Mouse (Mus musculus) liver, embryonic 12.5 days (tissue): ENCODE data around the gene Hes7. TPM values are rescaled to one million over a fixed set of nuclear protein-coding genes. Genes with fewer than 3 reads are reported as not detected.

Source experiments
- ATAC-seq: fragments of 200-750 bp; cut with Nextera tagmentation; 2 replicates; pipeline ENCODE4 v1.8.0; 2017; ENCODE audit warnings: moderate number of reproducible peaks, mild to moderate bottlenecking, moderate library complexity
- H3K27ac ChIP-seq: fragments of 300-500 bp; sonication (generic); 2 replicates; pipeline ENCODE4 v1.5.1; 2016; ENCODE audit warnings: mild to moderate bottlenecking
- H3K27me3 ChIP-seq: fragments of 300-500 bp; sonication (generic); replicated peaks from 2 replicates; pipeline ENCODE4 v1.6.1; 2016; ENCODE audit warnings: mild to moderate bottlenecking, moderate library complexity
- H3K36me3 ChIP-seq: fragments of 300-500 bp; sonication (generic); 2 replicates; pipeline ENCODE4 v1.6.1; 2016; ENCODE audit warnings: mild to moderate bottlenecking, moderate library complexity
- H3K4me1 ChIP-seq: fragments of 300-500 bp; sonication (generic); 2 replicates; pipeline ENCODE4 v1.6.1; 2016
- H3K4me2 ChIP-seq: fragments of 300-500 bp; sonication (generic); 2 replicates; pipeline ENCODE4 v1.6.1; 2016; ENCODE audit warnings: mild to moderate bottlenecking, moderate library complexity
- H3K4me3 ChIP-seq: fragments of 300-500 bp; sonication (generic); 2 replicates; pipeline ENCODE4 v1.5.1; 2016; ENCODE audit warnings: mild to moderate bottlenecking, moderate library complexity
- H3K9ac ChIP-seq: fragments of 300-500 bp; sonication (generic); 2 replicates; pipeline ENCODE4 v1.6.1; 2016; ENCODE audit warnings: mild to moderate bottlenecking, moderate library complexity
- H3K9me3 ChIP-seq: fragments of 300-500 bp; sonication (generic); replicated peaks from 2 replicates; pipeline ENCODE4 v1.6.1; 2016; ENCODE audit warnings: mild to moderate bottlenecking, moderate library complexity
- WGBS: fragments of 180-500 bp; shearing (Covaris S2); methylation state at CpG from one replicate; pipeline ENCODE4 v1.1.7; 2016; ENCODE audit not compliant: insufficient replicate concordance; 5-methylcytosine and 5-hydroxymethylcytosine counted together
- polyA plus RNA-seq: library from polyadenylated mRNA; unstranded; fragments of >200 nt; fragmentation: Nextera tagmentation; extraction: Ambion mirVana; gene quantifications from 2 replicates; pipeline ENCODE4 v1.2.1, GENCODE M21; 2016

The Hes7 gene
- polyA plus RNA-seq, 1 experiment from 2014 or later = 0.46 TPM

GRCm38 (mm10) chr11:69078041-69078440 is 42.2 kb upstream of the Hes7 start:
- Histone ChIP-seq H3K4me3 (no peak overlapping the region), H3K27ac (no peak overlapping the region), H3K4me2 (no peak overlapping the region), H3K9me3 (no peaks in the 10 kb centered on the region), H3K27me3 (no peaks in the 10 kb centered on the region), H3K36me3 (no peaks in the 10 kb centered on the region), H3K9ac (no peak overlapping the region), H3K4me1 (peaks cover 38% of the 10 kb centered on the region)
- WGBS = 68% methylated on average over 6 of the region's 6 CpGs
- ATAC-seq = no peak

GRCm38 (mm10) chr11:69078805-69079438 is 41.3 kb upstream of the Hes7 start:
- 46% methylated on average over 5 of the region's 5 CpGs for WGBS
- no peak for ATAC-seq
- H3K36me3 ChIP-seq = no peaks in the 10 kb centered on the region

GRCm38 (mm10) chr11:69080102-69080854 is 39.9 kb upstream of the Hes7 start:
- peaks cover 18% of the 10 kb centered on the region; the same call in 1 of the 2 replicates for H3K4me1 ChIP-seq
- no peak overlapping the region for H3K27ac ChIP-seq
- ATAC-seq = no peak
- H3K36me3 ChIP-seq = no peaks in the 10 kb centered on the region
- no peak overlapping the region for H3K4me3 ChIP-seq
- 69% methylated on average over 15 of the region's 15 CpGs for WGBS
- H3K9me3 ChIP-seq = no peaks in the 10 kb centered on the region
- no peak overlapping the region for H3K9ac ChIP-seq
- H3K4me2 ChIP-seq = no peak overlapping the region
- H3K27me3 ChIP-seq = no peaks in the 10 kb centered on the region

More at GRCm38 (mm10) chr11:69078805-69079438, 41.3 kb upstream of the Hes7 start:
- H3K4me2 ChIP-seq = no peak overlapping the region
- no peaks in the 10 kb centered on the region for H3K27me3 ChIP-seq
- H3K9ac ChIP-seq = no peak overlapping the region
- H3K9me3 ChIP-seq = no peaks in the 10 kb centered on the region
- H3K4me3 ChIP-seq = no peak overlapping the region
- H3K27ac ChIP-seq = 0 out of 2 replicates have a peak overlapping the region, but pooled peaks have one; percentile 9
- H3K4me1 ChIP-seq = peaks cover 30% of the 10 kb centered on the region

- Histone ChIP-seq H3K27ac (no peak overlapping the region), H3K9me3 (no peaks in the 10 kb centered on the region), H3K4me1 (peaks cover 17% of the 10 kb centered on the region; the same call in 1 of the 2 replicates), H3K4me3 (no peak overlapping the region), H3K27me3 (no peaks in the 10 kb centered on the region), H3K4me2 (no peak overlapping the region), H3K9ac (no peak overlapping the region), H3K36me3 (no peaks in the 10 kb centered on the region)
- 79% methylated on average over 8 of the region's 8 CpGs for WGBS
- no peak for ATAC-seq
Observed at GRCm38 (mm10) chr11:69080855-69081222, 39.4 kb upstream of the Hes7 start.

GRCm38 (mm10) chr11:69081613-69082012 is 38.6 kb upstream of the Hes7 start:
- WGBS = 75% methylated on average over 7 of the region's 7 CpGs
- Histone ChIP-seq H3K4me2 (no peak overlapping the region), H3K9ac (no peak overlapping the region), H3K4me1 (0 out of 2 replicates have a peak, but pooled peaks cover 9% of the 10 kb centered on the region), H3K9me3 (no peaks in the 10 kb centered on the region), H3K27me3 (no peaks in the 10 kb centered on the region), H3K36me3 (no peaks in the 10 kb centered on the region), H3K27ac (no peak overlapping the region), H3K4me3 (no peak overlapping the region)
- ATAC-seq = no peak

GRCm38 (mm10) chr11:69085608-69086007 is 34.6 kb upstream of the Hes7 start:
- H3K9ac ChIP-seq = no peak overlapping the region
- H3K9me3 ChIP-seq = no peaks in the 10 kb centered on the region
- H3K36me3 ChIP-seq = peaks cover 12% of the 10 kb centered on the region
- H3K4me1 ChIP-seq = peaks cover 39% of the 10 kb centered on the region
- ATAC-seq = no peak
- H3K4me2 ChIP-seq = no peak overlapping the region
- H3K27ac ChIP-seq = no peak overlapping the region
- H3K27me3 ChIP-seq = no peaks in the 10 kb centered on the region
- WGBS = 63% methylated on average over 6 of the region's 6 CpGs
- no peak overlapping the region for H3K4me3 ChIP-seq

- Histone ChIP-seq H3K4me2 (no peak overlapping the region), H3K27me3 (no peaks in the 10 kb centered on the region), H3K4me1 (peaks cover 43% of the 10 kb centered on the region), H3K27ac (no peak overlapping the region), H3K36me3 (peaks cover 20% of the 10 kb centered on the region), H3K4me3 (no peak overlapping the region), H3K9me3 (no peaks in the 10 kb centered on the region), H3K9ac (no peak overlapping the region)
- ATAC-seq = no peak
- WGBS = 52% methylated on average over 6 of the region's 6 CpGs
Observed at GRCm38 (mm10) chr11:69086390-69086789, 33.8 kb upstream of the Hes7 start.

- H3K4me2 ChIP-seq = no peak overlapping the region
- no peaks in the 10 kb centered on the region for H3K9me3 ChIP-seq
- no peak for ATAC-seq
- H3K27ac ChIP-seq = 0 out of 2 replicates have a peak overlapping the region, but pooled peaks have one; percentile 33
- 49% methylated on average over 4 of the region's 4 CpGs for WGBS
- no peak overlapping the region for H3K4me3 ChIP-seq
- H3K36me3 ChIP-seq = peaks cover 26% of the 10 kb centered on the region
- peaks cover 49% of the 10 kb centered on the region for H3K4me1 ChIP-seq
- H3K27me3 ChIP-seq = no peaks in the 10 kb centered on the region
- H3K9ac ChIP-seq = peak overlapping the region; percentile 10; the same call in 1 of the 2 replicates
Observed at GRCm38 (mm10) chr11:69087082-69087481, 33.1 kb upstream of the Hes7 start.

- Histone ChIP-seq H3K4me1 (peaks cover 52% of the 10 kb centered on the region), H3K27me3 (no peaks in the 10 kb centered on the region), H3K9me3 (no peaks in the 10 kb centered on the region), H3K27ac (0 out of 2 replicates have a peak overlapping the region, but pooled peaks have one; percentile 96), H3K4me2 (peak overlapping the region; percentile 98), H3K36me3 (peaks cover 28% of the 10 kb centered on the region), H3K9ac (peak overlapping the region; percentile 100), H3K4me3 (peak overlapping the region; percentile 100)
- ATAC-seq = no peak
- 50% methylated on average over 2 of the region's 2 CpGs for WGBS
Observed at GRCm38 (mm10) chr11:69087597-69087996, 32.6 kb upstream of the Hes7 start.

- ATAC-seq = peak; percentile 63
- Histone ChIP-seq H3K4me3 (peak within 1 kb of the TSS; percentile 100), H3K4me1 (peaks cover 55% of the 10 kb centered on the region), H3K4me2 (peak within 1 kb of the TSS; percentile 98), H3K9ac (peak within 1 kb of the TSS; percentile 100), H3K9me3 (no peaks in the 10 kb centered on the region), H3K36me3 (peaks cover 30% of the 10 kb centered on the region), H3K27me3 (no peaks in the 10 kb centered on the region), H3K27ac (peak within 1 kb of the TSS; percentile 96)
- WGBS = under 1% methylated on average over 64 of the region's 67 CpGs
Observed at GRCm38 (mm10) chr11:69088103-69088855, 31.9 kb upstream of the Hes7 start, which contains the start of gene Vamp2. TSS of gene Vamp2 (plus strand) at chr11:69088490.

GRCm38 (mm10) chr11:69088856-69089615 is 31.2 kb upstream of the Hes7 start:
- Histone ChIP-seq H3K4me3 (peak overlapping the region; percentile 100), H3K4me2 (peak overlapping the region; percentile 98), H3K27ac (peak overlapping the region; percentile 96), H3K27me3 (no peaks in the 10 kb centered on the region), H3K4me1 (peaks cover 61% of the 10 kb centered on the region), H3K36me3 (peaks cover 30% of the 10 kb centered on the region), H3K9me3 (no peaks in the 10 kb centered on the region), H3K9ac (peak overlapping the region; percentile 100)
- WGBS = 6% methylated on average over 25 of the region's 25 CpGs
- ATAC-seq = peak; percentile 87
